Mouse (Mus musculus) ovary, postnatal 10 days (tissue): ENCODE measurements around the gene Acaca.

ENCODE experiments used
- DNase-seq: peaks from one replicate; pipeline ENCODE4 v3.0.0; 2022; ENCODE audit warnings: low spot score

Gene Acaca

DNA sequence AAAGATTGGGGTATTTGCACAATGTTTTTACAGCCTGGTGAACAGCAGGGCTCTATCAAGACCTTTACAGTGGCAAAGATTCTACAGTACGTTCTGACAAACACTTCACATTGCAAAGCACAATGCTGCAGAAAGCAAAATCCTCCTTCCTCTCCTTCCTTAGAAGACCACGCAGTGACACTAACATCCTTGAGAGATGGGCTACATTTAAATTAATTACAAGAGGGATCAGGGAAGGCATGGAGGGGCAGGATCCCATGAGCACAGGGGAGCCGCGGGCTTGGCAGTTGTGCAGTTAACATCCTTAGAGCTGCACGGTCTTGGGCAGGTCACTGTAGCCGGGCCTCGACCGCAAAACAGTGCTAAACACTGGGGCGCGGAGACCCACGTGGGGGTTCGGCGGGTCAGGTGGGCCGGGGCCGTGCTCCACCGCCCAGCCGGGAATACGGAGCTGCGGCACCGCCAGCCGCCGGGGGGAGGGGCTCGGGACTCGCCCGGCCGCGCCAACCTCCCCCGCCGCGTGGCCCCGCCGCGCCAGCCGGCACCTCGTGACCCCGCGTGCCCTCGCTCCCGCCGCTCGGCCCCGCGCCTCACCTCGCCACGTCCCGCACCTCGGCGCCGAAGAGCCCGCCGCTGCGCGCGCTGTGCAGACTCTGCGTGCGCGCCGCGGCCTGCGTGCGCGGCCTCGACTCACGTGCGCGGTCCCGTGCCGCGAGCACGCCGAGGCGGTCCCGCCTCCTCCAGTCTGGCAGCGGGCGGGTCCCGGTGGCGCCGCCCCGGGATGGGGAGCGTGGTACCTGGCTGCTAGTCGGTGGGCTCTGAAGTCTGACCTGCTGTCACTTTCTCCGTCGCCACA, at the start of gene Acaca, which contains the start of gene Tada2a:
TSS of gene Acaca (plus strand) at position 730 of the 856 bp plus-strand sequence.
TSS of gene Tada2a (minus strand) at position 658 of the 856 bp plus-strand sequence.
- peak; percentile 45 for DNase-seq

DNA sequence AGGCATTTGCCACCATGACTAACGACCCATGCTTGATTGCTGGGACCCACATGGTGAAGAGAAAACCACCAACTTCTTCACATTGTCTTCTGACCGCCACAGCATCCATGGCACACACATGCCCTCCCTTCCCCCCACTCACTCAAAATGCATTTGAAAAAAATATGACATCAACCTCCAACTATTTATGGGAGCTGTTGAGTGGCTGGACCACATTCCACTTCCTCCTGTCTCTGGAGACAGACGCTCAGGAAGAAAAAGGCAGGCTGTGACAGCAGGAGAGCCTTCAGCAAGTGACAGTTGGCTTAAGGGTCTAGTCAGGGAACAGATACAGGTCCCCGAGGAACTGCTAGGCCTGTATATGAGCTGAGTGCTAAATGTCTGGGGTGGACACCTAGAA, 49.6 kb upstream of the Acaca start:
- DNase-seq, result no peak

DNA sequence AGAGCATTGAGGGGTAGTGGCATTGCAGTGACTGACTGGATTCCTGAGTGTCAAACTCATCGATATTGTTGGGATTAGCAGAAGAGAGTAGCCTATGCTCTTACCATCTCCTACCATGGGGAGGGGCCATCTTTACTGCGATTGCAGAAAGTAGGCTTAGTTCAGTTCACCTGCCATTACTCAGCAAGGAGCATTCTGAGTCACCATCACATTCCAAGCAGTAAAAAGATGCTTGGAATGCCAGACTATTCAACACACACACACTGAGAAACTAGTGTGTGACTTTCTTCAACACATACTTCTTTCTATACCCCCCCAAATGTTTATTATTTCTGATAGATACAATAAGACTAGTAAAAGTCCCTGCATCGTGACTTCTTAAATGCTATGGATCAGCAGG, 49.1 kb upstream of the Acaca start:
- no peak for DNase-seq

- DNase-seq, result no peak
These were observed 47.6 kb upstream of the Acaca start for GRCm38 (mm10) chr11:84081901-84082300.

- no peak for DNase-seq
These were observed 38.9 kb upstream of the Acaca start for GRCm38 (mm10) chr11:84090572-84090971.

DNA sequence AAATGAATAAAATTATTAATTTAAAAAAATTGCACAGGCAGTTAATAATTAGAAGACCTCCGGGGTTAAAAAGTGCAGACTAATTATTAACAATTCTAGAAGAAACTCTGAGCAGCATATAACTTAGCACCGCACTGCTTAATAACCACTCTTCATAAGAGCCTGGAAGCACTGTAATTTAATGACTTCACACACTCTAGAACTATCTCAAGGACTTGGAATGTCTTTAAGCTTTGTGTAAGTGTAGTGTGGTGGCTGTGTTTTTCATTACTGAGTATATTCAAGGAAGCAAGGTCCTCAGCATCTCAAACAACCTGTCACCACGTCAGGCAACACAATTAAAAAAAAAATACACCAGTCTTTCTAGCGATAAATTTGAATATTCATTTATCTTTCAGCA, 34.4 kb upstream of the Acaca start:
- no peak for DNase-seq

- no peak for DNase-seq
These were observed 32.0 kb upstream of the Acaca start for GRCm38 (mm10) chr11:84097251-84097998.

- DNase-seq, result no peak
These were observed 28.3 kb upstream of the Acaca start for GRCm38 (mm10) chr11:84101182-84101581.

- no peak for DNase-seq
These were observed 25.4 kb upstream of the Acaca start for GRCm38 (mm10) chr11:84104036-84104435.

- DNase-seq, result no peak
These were observed 22.3 kb upstream of the Acaca start for GRCm38 (mm10) chr11:84107137-84107536.

DNA sequence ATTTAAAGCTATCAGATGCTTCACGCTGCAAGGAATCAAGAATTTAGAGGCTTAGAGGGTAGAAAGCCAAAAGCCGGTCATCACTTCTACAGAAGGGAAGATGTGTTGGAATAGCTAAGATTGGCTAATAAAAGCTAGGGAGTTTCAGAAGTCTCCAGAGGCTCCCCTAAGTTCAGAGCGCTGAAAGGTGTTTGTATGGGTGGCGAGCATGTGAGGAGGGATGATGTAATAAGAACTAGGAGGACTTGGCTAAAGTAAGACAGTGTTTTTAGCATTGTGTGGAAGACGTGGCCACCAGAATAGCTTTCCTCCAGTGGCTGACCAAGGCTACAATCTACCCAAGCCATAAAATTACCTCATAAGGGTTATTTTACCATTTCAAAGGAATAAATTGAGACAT, 15.8 kb upstream of the Acaca start:
- DNase-seq, result no peak

DNA sequence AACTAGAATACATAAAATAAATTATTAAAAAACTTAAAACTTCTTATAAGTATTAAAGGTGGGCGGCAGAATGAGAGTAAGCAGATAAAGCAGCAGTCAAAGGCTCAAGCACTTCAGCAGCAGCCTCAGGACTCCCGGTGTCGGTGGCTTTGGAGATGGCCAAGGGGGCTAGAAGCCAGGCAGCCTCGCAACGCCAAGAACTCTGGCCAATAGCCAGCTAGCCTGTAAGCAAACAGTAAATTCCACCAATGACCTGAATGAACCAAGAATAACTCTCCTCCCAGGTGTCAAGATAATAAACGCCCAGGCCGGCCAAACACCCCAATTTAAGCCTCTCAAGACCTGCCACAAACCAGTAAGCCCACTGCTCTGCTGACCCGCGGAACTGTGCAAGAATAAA, 13.8 kb upstream of the Acaca start:
- no peak for DNase-seq

GRCm38 (mm10) chr11:84116221-84116620, 13.3 kb upstream of the Acaca start:
- DNase-seq, result no peak

DNA sequence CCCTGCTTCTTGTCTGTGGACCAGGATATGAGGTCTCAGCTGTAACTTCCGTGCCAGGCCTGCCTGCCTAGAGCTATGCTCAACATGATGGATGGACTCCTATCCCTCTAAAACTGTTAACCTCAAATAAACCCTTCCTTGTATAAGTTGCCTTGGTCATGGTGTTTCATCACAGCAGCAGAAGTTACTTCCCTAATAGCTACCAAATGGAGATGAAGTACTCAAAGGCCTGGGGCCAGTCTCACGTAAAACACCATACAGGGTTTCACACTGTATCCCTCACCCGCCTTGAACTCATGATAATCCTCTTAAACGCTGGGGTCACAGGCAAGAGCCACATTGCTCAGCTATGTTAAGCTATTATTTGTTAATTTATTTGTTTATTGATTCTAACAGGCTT, 12.0 kb upstream of the Acaca start:
- no peak for DNase-seq

DNA sequence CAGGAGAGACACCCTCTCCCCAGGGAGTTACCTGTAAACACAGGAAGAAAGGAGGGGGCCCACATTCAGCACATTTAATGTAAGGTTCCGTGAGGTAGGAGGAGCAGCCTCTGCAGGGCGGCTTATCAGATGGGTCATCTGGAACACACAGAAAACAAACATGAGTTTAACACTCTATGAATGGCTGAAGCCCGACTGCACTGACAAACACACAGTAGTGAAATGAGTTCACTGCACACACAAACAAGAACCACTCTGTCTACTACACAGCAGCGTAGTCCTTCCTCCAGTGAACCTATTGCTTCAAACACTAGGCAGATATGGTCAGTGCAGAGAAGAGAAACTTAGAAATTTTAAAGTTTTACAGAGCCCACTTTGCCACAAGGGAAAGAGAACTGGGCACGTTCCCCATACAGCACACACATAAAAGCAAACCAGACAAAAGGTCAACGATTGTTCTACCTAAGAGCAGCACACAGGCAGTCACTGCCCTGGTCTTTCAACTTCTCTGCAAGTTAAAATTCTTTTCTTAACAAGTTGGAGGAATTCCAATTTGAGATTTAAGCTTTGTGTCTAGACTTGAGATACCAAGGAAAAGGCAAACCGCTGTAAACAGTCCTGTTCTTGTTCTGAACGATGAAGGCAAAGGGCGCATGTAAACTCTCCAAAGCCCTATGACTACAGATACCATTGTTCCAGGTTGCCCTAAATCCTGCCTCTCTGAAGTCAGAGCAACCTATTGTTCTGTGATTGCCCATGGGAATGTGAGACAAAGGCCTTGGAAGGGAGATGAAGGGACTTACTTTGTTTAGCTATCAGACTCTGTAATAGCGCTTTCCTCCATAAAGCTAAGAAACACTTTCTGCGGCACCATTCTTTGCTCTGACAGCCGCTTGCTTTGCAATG, 8.2 kb upstream of the Acaca start:
- DNase-seq, result no peak

- DNase-seq, result no peak
These were observed 1.5 kb upstream of the Acaca start for GRCm38 (mm10) chr11:84127977-84128376.

DNA sequence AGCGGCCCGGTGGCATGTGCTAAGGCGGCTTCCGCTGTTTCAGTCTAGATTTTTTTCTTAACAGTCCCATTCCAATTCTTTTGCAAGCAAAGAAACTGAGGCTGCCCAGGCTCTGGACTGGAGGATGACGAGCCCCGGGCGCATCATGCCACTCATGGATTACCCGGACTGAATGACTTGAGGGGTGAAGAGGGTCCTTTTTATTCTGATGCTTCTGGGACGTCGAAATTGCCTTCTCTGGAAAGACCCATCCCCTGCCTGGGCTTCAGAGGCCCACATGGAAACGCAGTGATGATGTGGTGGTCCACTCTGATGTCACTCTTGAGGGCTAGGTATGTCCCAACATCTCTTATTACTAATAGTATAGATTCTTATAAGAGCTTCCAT, 320 bp downstream of the Acaca start:
- no peak for DNase-seq

DNA sequence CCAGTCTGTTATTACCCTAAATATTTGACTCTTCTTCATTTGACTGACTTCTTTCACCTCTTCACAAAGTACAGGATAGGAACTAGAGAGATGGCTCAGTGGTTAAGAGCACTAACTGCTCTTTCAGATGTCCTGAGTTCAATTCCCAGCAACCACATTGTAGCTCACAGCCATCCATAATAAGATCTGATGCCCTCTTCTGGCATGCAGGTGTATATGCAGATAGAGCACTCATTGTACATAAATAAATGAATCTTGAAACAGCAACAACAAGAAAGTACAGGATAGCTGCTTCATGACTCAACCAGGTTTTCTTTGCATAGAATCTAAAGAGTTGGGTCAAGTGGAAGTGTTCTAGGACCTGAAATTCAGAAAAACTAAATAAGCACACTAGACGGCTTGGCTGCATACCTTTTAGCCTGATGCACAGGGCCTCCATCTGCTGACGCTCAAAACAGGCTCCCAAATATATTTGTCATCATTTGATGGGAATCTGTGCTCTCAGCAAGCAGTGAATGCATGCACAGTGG, 4.9 kb downstream of the Acaca start:
- no peak for DNase-seq

DNA sequence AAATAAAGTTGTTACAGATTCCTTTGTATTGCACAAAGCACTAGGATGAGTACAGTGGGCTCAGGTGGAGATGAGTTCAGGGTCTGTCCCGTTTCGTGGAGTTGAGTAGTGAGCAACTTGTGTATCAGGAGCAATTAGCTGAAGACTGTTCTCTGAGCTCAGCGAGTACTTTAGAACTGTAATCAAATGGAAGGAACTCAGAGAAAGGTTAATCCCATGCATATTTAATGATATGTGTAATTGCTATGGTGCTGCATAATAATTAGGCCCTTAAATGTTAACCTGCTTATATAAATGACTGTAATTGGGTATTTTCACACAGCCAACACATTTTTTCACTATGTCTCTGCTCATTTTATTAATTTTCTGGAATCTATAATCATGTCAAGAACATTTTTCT, 7.0 kb downstream of the Acaca start:
- no peak for DNase-seq

DNA sequence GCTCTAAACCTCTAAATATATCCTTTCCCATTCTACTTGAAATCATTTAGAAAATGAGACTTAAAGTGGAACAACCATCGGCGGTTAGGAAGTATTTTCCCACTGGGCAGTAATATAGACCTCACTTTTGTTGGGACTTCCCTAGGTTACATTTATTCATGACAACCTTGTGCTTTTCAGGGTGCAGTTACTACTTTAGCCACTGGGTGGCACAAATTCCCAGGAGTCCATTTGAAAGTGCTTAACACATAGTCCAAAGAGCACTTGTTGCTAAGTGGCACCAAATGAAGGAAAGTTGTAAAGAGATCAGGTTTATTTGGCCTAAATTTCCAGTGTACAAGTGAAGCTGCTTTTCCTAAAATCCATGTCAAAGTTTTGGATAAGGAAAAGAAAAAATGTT, 12.3 kb downstream of the Acaca start:
- DNase-seq, result no peak

DNA sequence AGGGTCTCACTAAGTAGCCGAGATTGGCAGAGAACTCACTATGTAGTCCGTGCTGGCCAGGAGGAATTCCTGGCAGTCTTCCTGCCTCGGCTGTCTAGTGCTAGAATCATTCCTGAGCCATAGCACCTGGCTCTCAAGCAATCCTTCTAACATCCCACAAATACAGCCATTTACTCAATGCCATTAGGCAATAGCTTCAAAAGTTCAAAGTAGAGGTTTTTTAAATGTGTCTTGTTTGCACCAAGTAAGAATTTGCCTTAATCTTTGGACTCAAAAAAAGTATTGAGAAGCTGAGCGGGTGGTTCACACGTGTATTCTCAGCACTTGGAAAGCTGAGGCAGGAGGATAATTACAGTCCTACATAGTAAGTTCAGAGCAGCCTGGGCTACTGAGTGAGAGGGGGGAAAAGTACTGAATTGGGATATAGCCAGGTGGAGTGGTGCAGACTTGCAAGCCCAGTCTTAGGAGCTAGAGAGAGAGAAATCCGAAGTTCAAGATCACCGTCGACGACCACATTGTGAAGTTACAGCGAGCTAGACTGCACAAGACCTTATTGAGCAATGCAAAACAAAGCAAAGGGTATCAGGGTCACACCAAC, 15.8 kb downstream of the Acaca start:
- DNase-seq, result no peak

DNA sequence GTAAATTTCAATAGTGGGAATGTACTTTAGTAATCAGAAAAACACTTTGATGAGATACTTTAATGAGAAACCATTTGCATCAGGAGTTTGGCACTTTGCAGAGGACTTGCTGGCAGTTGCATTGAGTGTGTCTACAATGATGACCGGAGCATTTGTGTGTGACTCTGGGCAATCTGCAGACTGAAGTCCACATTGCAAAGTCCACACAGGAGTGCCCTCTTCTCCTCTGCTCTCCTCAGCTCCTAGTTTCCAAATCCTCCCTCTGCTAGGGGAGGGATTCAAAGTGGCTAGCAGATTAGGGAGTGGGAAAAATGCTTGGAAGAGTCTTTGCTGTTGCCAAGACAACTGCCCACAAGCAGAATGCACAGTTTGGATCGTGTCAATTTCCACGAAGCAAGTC, 16.6 kb downstream of the Acaca start:
- DNase-seq, result no peak
